Mouse (Mus musculus): ENCODE data around the gene Olfr1308.

Olfr1308 gene

GRCm38 (mm10) chr2:111964844-111965243 lies at the start of gene Olfr1308:
TSS of gene Olfr1308 (minus strand) at chr2:111964944.
- DNase-seq (ENCODE audit: low spot score), result no peak

DNA sequence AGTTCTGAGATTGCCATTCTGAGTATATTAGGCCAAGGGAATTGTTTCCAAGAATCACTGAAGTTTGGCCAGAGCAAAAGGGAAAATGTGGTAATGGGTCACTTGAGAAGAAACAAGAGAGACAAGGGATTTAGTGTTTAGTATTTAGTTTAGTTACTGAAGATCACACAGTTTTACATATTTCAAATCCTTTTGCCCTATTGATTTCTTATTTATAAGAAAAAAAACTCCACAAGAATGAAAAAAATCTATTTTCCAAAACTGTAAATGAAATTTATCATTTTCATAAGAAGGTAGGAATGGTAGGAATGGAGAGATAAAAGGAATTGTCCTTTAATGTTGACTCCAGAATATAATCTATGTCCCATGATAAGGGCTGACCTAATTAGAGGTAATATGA lies 47.9 kb upstream of the Olfr1308 start, which contains the start of gene Olfr1310:
TSS of gene Olfr1310 (minus strand) at position 101 of the 400 bp plus-strand sequence.
- no peak for DNase-seq (ENCODE audit: low spot score)

- DNase-seq (ENCODE audit: low spot score), result no peak
Measured at GRCm38 (mm10) chr2:111990181-111990580, 25.4 kb upstream of the Olfr1308 start, which contains the start of gene Olfr1309. TSS of gene Olfr1309 (minus strand) at chr2:111990281.

DNA sequence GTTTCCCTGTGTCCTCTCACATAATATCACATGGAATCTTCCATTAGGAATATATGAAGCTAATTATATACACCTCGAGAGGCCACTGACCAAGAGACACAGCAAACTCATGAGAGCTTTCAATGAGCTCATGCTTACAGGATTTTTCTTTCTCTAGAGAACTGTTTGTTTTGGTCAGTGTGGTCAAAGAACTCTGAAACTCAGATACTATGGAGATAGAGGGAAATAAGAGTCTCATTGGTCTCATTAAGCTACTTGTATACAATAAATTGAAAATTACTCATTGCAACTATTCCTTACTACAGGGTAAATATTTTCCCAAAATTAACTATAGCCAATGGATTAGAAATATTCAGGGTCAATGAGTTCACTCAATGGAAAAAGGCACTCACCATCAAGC lies 15.4 kb downstream of the Olfr1308 start, which contains the start of gene Olfr1307:
TSS of gene Olfr1307 (minus strand) at position 101 of the 400 bp plus-strand sequence.
- DNase-seq (ENCODE audit: low spot score), result no peak

- DNase-seq (ENCODE audit: low spot score), result no peak
Measured at GRCm38 (mm10) chr2:111916171-111916570, 48.6 kb downstream of the Olfr1308 start, which contains the start of gene Olfr1306. TSS of gene Olfr1306 (minus strand) at chr2:111916271.

All from layer of hippocampus, adult 11-12 months (tissue).